In genomic region chr4:119110512-119110911, GRCm38 (mm10) we compare ENCODE assay signal across 10 mouse cellular contexts. TPM values are rescaled to one million over a fixed set of nuclear protein-coding genes. Genes with fewer than 3 reads are reported as not detected.
DNase-seq lines count a peak whose midpoint lies in the region; ATAC-seq and TF ChIP-seq lines count a peak whose summit lies in the region.
"Had no signal": no experiment of that assay in that cellular context is flagged by ENCODE, and none has a peak within 500 bp of the region (broad histone marks: within the 10 kb centered on the region; RNA-seq: fewer than 3 reads in every experiment).

No protein-coding gene starts in this region.

- DNase-seq in kidney, postnatal 25 days, result no peak
- no peak for DNase-seq in embryonic facial prominence, embryonic 11.5 days (ENCODE audit: low spot score)
- no peak for DNase-seq in midbrain, postnatal 0 days (ENCODE audit: low spot score)
- DNase-seq in spleen, postnatal 14 days (ENCODE audit: low spot score in 2 of 2), result no peak
- no peak for DNase-seq in adrenal gland, postnatal 4 days (ENCODE audit: low spot score in 2 of 2)
- DNase-seq in cerebellum, adult 9-10 months, result no peak
- DNase-seq: cerebellum, postnatal 10 days; kidney, postnatal 36 days had no signal

- peaks cover 68% of the 10 kb centered on the region for H3K4me1 ChIP-seq in kidney, embryonic 15.5 days
- H3K4me1 ChIP-seq in embryonic facial prominence, embryonic 11.5 days (ENCODE audit: control insufficient read depth, insufficient read depth, low read length), result peaks cover 3% of the 10 kb centered on the region
- H3K4me1 ChIP-seq in intestine, embryonic 15.5 days (replicated peaks), result peaks cover 39% of the 10 kb centered on the region; the same call in 1 of the 2 replicates
- H3K4me1 ChIP-seq in midbrain, postnatal 0 days (ENCODE audit: insufficient read depth, low read length), result no peaks in the 10 kb centered on the region

- H3K27me3 ChIP-seq in kidney, embryonic 15.5 days, result no peaks in the 10 kb centered on the region
- H3K27me3 ChIP-seq in embryonic facial prominence, embryonic 11.5 days (ENCODE audit: control insufficient read depth, insufficient read depth, low read length), result no peaks in the 10 kb centered on the region
- no peaks in the 10 kb centered on the region for H3K27me3 ChIP-seq in intestine, embryonic 15.5 days (replicated peaks)
- no peaks in the 10 kb centered on the region for H3K27me3 ChIP-seq in midbrain, postnatal 0 days (ENCODE audit: insufficient read depth, low read length)

- no peak for ATAC-seq in kidney, embryonic 15.5 days (replicated peaks; ENCODE audit: low FRiP score)
- no peak for ATAC-seq in embryonic facial prominence, embryonic 11.5 days (replicated peaks; ENCODE audit: insufficient number of reproducible peaks, low FRiP score, low TSS enrichment, low read depth)
- no peak for ATAC-seq in intestine, embryonic 15.5 days
- ATAC-seq in midbrain, postnatal 0 days (ENCODE audit: low FRiP score), result no peak

- no peak overlapping the region for H3K27ac ChIP-seq in kidney, embryonic 15.5 days
- no peak overlapping the region for H3K27ac ChIP-seq in embryonic facial prominence, embryonic 11.5 days (replicated peaks; ENCODE audit: low read depth, low read length)
- H3K27ac ChIP-seq in intestine, embryonic 15.5 days, result no peak overlapping the region
- no peak overlapping the region for H3K27ac ChIP-seq in midbrain, postnatal 0 days (ENCODE audit: low read depth, low read length)

- 0 out of 2 replicates have a peak overlapping the region, but pooled peaks have one; percentile 87 for H3K9ac ChIP-seq in kidney, embryonic 15.5 days
- 0 out of 2 replicates have a peak overlapping the region, but pooled peaks have one; percentile 0 for H3K9ac ChIP-seq in embryonic facial prominence, embryonic 11.5 days (replicated peaks; ENCODE audit: low read length)
- H3K9ac ChIP-seq in intestine, embryonic 15.5 days, result peak overlapping the region; percentile 72; the same call in 1 of the 2 replicates
- H3K9ac ChIP-seq in midbrain, postnatal 0 days (replicated peaks; ENCODE audit: low read length, poor library complexity, severe bottlenecking), result no peak overlapping the region

- H3K9me3 ChIP-seq in kidney, embryonic 15.5 days (replicated peaks), result no peaks in the 10 kb centered on the region
- H3K9me3 ChIP-seq in embryonic facial prominence, embryonic 11.5 days (replicated peaks; ENCODE audit: control insufficient read depth, low read length), result no peaks in the 10 kb centered on the region
- no peaks in the 10 kb centered on the region for H3K9me3 ChIP-seq in intestine, embryonic 15.5 days
- no peaks in the 10 kb centered on the region for H3K9me3 ChIP-seq in midbrain, postnatal 0 days (ENCODE audit: low read length)

- peak overlapping the region; percentile 76 for H3K4me2 ChIP-seq in kidney, embryonic 15.5 days
- H3K4me2 ChIP-seq in embryonic facial prominence, embryonic 11.5 days (ENCODE audit: low read depth, low read length), result peak overlapping the region; percentile 58
- H3K4me2 ChIP-seq in intestine, embryonic 15.5 days (replicated peaks), result peak overlapping the region; percentile 74
- H3K4me2 ChIP-seq in midbrain, postnatal 0 days (ENCODE audit: low read depth, low read length, poor library complexity, severe bottlenecking), result peak overlapping the region; percentile 15; the same call in 1 of the 2 replicates

- H3K4me3 ChIP-seq in kidney, embryonic 15.5 days (replicated peaks), result peak overlapping the region; percentile 89
- peak overlapping the region; percentile 76 for H3K4me3 ChIP-seq in embryonic facial prominence, embryonic 11.5 days (ENCODE audit: low read depth, low read length)
- H3K4me3 ChIP-seq in intestine, embryonic 15.5 days (replicated peaks), result peak overlapping the region; percentile 88
- peak overlapping the region; percentile 70; the same call in 1 of the 2 replicates for H3K4me3 ChIP-seq in midbrain, postnatal 0 days (ENCODE audit: low read depth, low read length)

- WGBS in kidney, embryonic 15.5 days, result 39% methylated on average over 5 of the region's 5 CpGs
- 23% methylated on average over 5 of the region's 5 CpGs for WGBS in embryonic facial prominence, embryonic 11.5 days
- 39% methylated on average over 5 of the region's 5 CpGs for WGBS in intestine, embryonic 15.5 days
- WGBS in midbrain, postnatal 0 days, result 21% methylated on average over 5 of the region's 5 CpGs

- peaks cover 16% of the 10 kb centered on the region for H3K36me3 ChIP-seq in kidney, embryonic 15.5 days
- no peaks in the 10 kb centered on the region for H3K36me3 ChIP-seq in embryonic facial prominence, embryonic 11.5 days (replicated peaks; ENCODE audit: control insufficient read depth, insufficient read depth, low read depth, low read length)
- H3K36me3 ChIP-seq in intestine, embryonic 15.5 days, result peaks cover 3% of the 10 kb centered on the region; the same call in 1 of the 2 replicates
- H3K36me3 ChIP-seq in midbrain, postnatal 0 days (ENCODE audit: insufficient read depth, low read length), result no peaks in the 10 kb centered on the region

- no peak for TF ChIP-seq CTCF in midbrain, postnatal 0 days (IDR thresholded peaks at IDR 0.05)

RNA-seq across cellular contexts. Expression of gene Slc2a1, which starts 2.0 kb away (rescaled TPM):
- polyA plus RNA-seq in kidney, embryonic 15.5 days (2015; fragmentation: Nextera tagmentation; extraction: Ambion mirVana), result 78.5 and 91.6 TPM in 2 replicates
- 111 and 140 TPM in 2 replicates for polyA plus RNA-seq in embryonic facial prominence, embryonic 11.5 days (2014; fragmentation: Nextera tagmentation; extraction: Ambion mirVana)
- 132 and 136 TPM in 2 replicates for polyA plus RNA-seq in intestine, embryonic 15.5 days (2015; fragmentation: Nextera tagmentation; extraction: Ambion mirVana)
- total RNA-seq in midbrain, postnatal 0 days (2014; rRNA removed), result 85.1 and 104 TPM in 2 replicates
- 43.1 and 46.4 TPM in 2 replicates for polyA plus RNA-seq in midbrain, postnatal 0 days (2015; fragmentation: Nextera tagmentation; extraction: Ambion mirVana)
- 10 to 100 TPM; 13.0 to 15.5 TPM for total RNA-seq in adrenal gland, postnatal 4 days (2021)

Comparison
In these comparisons a context has a peak if more than half of its experiments do, and no peak if none do; other contexts are left out.
1. H3K4me2 ChIP-seq: peak in every context shown above with its lines; median percentile 76 in kidney, embryonic 15.5 days; 74 in intestine, embryonic 15.5 days; 58 in embryonic facial prominence, embryonic 11.5 days; 15 in midbrain, postnatal 0 days.